Mouse (Mus musculus): Measurements from ENCODE around the gene Grk1. TPM values are rescaled to one million over a fixed set of nuclear protein-coding genes. Genes with fewer than 3 reads are reported as not detected.

The Grk1 gene
- polyA plus RNA-seq, 1 experiment from 2014 or later, result not detected

Other genes starting within 250 kb of the Grk1 start
- gene Lamp1, start 245.9 kb upstream of the Grk1 start, polyA plus RNA-seq (2014; fragmentation: Nextera tagmentation; extraction: Ambion mirVana), result 252 and 292 TPM in 2 replicates
- 15.9 and 17.6 TPM in 2 replicates for gene Grtp1, start 204.5 kb upstream of the Grk1 start, polyA plus RNA-seq (2014; fragmentation: Nextera tagmentation; extraction: Ambion mirVana)
- not detected in 2 replicates for gene Adprhl1, start 150.9 kb upstream of the Grk1 start, polyA plus RNA-seq (2014; fragmentation: Nextera tagmentation; extraction: Ambion mirVana)
- 29.4 and 35.5 TPM in 2 replicates for gene Dcun1d2, start 117.0 kb upstream of the Grk1 start, polyA plus RNA-seq (2014; fragmentation: Nextera tagmentation; extraction: Ambion mirVana)
- 34.6 and 39.0 TPM in 2 replicates for gene Tmco3, start 116.9 kb upstream of the Grk1 start, polyA plus RNA-seq (2014; fragmentation: Nextera tagmentation; extraction: Ambion mirVana)
- 77.9 and 112 TPM in 2 replicates for gene Tfdp1, start 66.3 kb upstream of the Grk1 start, polyA plus RNA-seq (2014; fragmentation: Nextera tagmentation; extraction: Ambion mirVana)
- not detected in 2 replicates for gene Atp4b, start 8.3 kb upstream of the Grk1 start, polyA plus RNA-seq (2014; fragmentation: Nextera tagmentation; extraction: Ambion mirVana)
- 0.29 TPM in 1 of 2 replicates, not detected in the other for gene Tmem255b, start 30.1 kb downstream of the Grk1 start, polyA plus RNA-seq (2014; fragmentation: Nextera tagmentation; extraction: Ambion mirVana)
- gene Gas6, start 89.4 kb downstream of the Grk1 start, polyA plus RNA-seq (2014; fragmentation: Nextera tagmentation; extraction: Ambion mirVana), result 17.7 and 19.2 TPM in 2 replicates
- gene 1700029H14Rik, start 157.4 kb downstream of the Grk1 start, polyA plus RNA-seq (2014; fragmentation: Nextera tagmentation; extraction: Ambion mirVana), result not detected in 2 replicates